Mouse (Mus musculus) MEL-GATA-1-ER (cell line): ENCODE measurements around the gene Olfr901.
"Not testable (repeated sequence)": the region's sequence is repeated elsewhere in the genome, so short reads cannot be mapped to it uniquely, and the experiment has no call there.

Experiments used
- DNase-seq: peaks from one replicate; pipeline ENCODE4 v3.0.0-alpha.2; 2012; ENCODE audit warnings: low read depth; ENCODE audit errors: extremely low read depth

Olfr901 gene

GRCm38 (mm10) chr9:38429155-38429554, at the start of gene Olfr901:
Gene Olfr901, plus strand, starts transcription at chr9:38429455.
- no peak for DNase-seq

- no peak for DNase-seq
Observed at GRCm38 (mm10) chr9:38401398-38401797, 27.9 kb upstream of the Olfr901 start, which contains the start of gene Olfr147. Gene Olfr147, plus strand, starts transcription at chr9:38401698.

- DNase-seq = not testable (repeated sequence)
Observed at GRCm38 (mm10) chr9:38407502-38407901, 21.8 kb upstream of the Olfr901 start.

GRCm38 (mm10) chr9:38413502-38413901, 15.8 kb upstream of the Olfr901 start:
- not testable (repeated sequence) for DNase-seq

GRCm38 (mm10) chr9:38423801-38424200, 5.5 kb upstream of the Olfr901 start:
- DNase-seq = no peak

- no peak for DNase-seq
Observed at GRCm38 (mm10) chr9:38427026-38427425, 2.2 kb upstream of the Olfr901 start.

GRCm38 (mm10) chr9:38447352-38447751, 18.1 kb downstream of the Olfr901 start, which contains the start of gene Olfr902:
Gene Olfr902, plus strand, starts transcription at chr9:38447652.
- DNase-seq = no peak

GRCm38 (mm10) chr9:38462844-38463243, 33.6 kb downstream of the Olfr901 start, which contains the start of gene Olfr904:
Gene Olfr904, plus strand, starts transcription at chr9:38463144.
- DNase-seq = no peak

GRCm38 (mm10) chr9:38470807-38471206, 41.6 kb downstream of the Olfr901 start, which contains the start of gene Olfr905:
Gene Olfr905, plus strand, starts transcription at chr9:38471107.
- no peak for DNase-seq
